Mouse (Mus musculus) megakaryocyte, embryonic 14.5 days (primary cell): ENCODE measurements around the gene Ttc34. TPM values are rescaled to one million over a fixed set of nuclear protein-coding genes. Genes with fewer than 3 reads are reported as not detected.
A peak's percentile ranks its signal among the peaks of the same experiment; 100 is the strongest.

ENCODE experiments used
- H3K27me3 ChIP-seq: replicated peaks from 2 replicates; pipeline ENCODE3; 2012; ENCODE audit warnings: inconsistent platforms
- H3K36me3 ChIP-seq: replicated peaks from 2 replicates; pipeline ENCODE3; 2012; ENCODE audit warnings: low read length, inconsistent platforms, mixed read lengths
- H3K4me1 ChIP-seq: 2 replicates; pipeline ENCODE4 v1.6.1; 2012; ENCODE audit warnings: inconsistent platforms
- H3K4me3 ChIP-seq: replicated peaks from 2 replicates; pipeline ENCODE3; 2012; ENCODE audit warnings: moderate library complexity, mild to moderate bottlenecking, inconsistent platforms
- H3K9me3 ChIP-seq: 2 replicates; pipeline ENCODE4 v1.6.1; 2012; ENCODE audit warnings: inconsistent platforms
- FLI1 ChIP-seq: IDR thresholded peaks from 2 replicates; pipeline ENCODE4 v1.6.1; 2012; ENCODE audit warnings: low read length, inconsistent platforms, mixed read lengths
- GATA1 ChIP-seq: IDR thresholded peaks from 3 replicates; pipeline ENCODE4 v1.6.1; 2012; ENCODE audit warnings: mixed read lengths, low read length, inconsistent platforms, borderline replicate concordance
- polyA plus RNA-seq: library from polyadenylated mRNA; stranded (reverse); fragments of >175 nt; gene quantifications from 2 replicates; pipeline ENCODE4 v1.2.3, GENCODE M21; 2012; ENCODE audit warnings: low replicate concordance; ENCODE audit not compliant: insufficient read depth

Ttc34 gene
- polyA plus RNA-seq, 1 experiment, result not detected

- Histone ChIP-seq H3K27me3 (peaks cover 60% of the 10 kb centered on the region), H3K4me3 (no peak overlapping the region), H3K9me3 (no peaks in the 10 kb centered on the region), H3K4me1 (peaks cover 19% of the 10 kb centered on the region), H3K36me3 (no peaks in the 10 kb centered on the region)
- TF ChIP-seq FLI1, result no peak
- no peak for TF ChIP-seq GATA1
These were observed 30.0 kb downstream of the Ttc34 start for GRCm38 (mm10) chr4:154867257-154867656.

- peaks cover 62% of the 10 kb centered on the region for H3K27me3 ChIP-seq
- peaks cover 12% of the 10 kb centered on the region for H3K4me1 ChIP-seq
- no peak for TF ChIP-seq FLI1
- TF ChIP-seq GATA1, result no peak
- H3K36me3 ChIP-seq, result no peaks in the 10 kb centered on the region
- H3K9me3 ChIP-seq, result peaks cover 4% of the 10 kb centered on the region
- no peak within 1 kb of the TSS for H3K4me3 ChIP-seq
These were observed 32.2 kb downstream of the Ttc34 start, which contains the start of gene Mmel1 for GRCm38 (mm10) chr4:154869440-154869839. Gene Mmel1, plus strand, starts transcription at chr4:154869585.

GRCm38 (mm10) chr4:154870721-154871120 lies 33.5 kb downstream of the Ttc34 start:
- Histone ChIP-seq H3K27me3 (peaks cover 62% of the 10 kb centered on the region), H3K36me3 (no peaks in the 10 kb centered on the region), H3K4me1 (peaks cover 4% of the 10 kb centered on the region; the same call in 1 of the 2 replicates), H3K9me3 (peaks cover 4% of the 10 kb centered on the region), H3K4me3 (no peak overlapping the region)
- no peak for TF ChIP-seq FLI1
- TF ChIP-seq GATA1, result no peak

- Histone ChIP-seq H3K9me3 (peaks cover 4% of the 10 kb centered on the region), H3K36me3 (no peaks in the 10 kb centered on the region), H3K4me3 (no peak overlapping the region), H3K4me1 (peaks cover 4% of the 10 kb centered on the region; the same call in 1 of the 2 replicates), H3K27me3 (peaks cover 55% of the 10 kb centered on the region)
- TF ChIP-seq GATA1, result no peak
- TF ChIP-seq FLI1, result no peak
These were observed 34.5 kb downstream of the Ttc34 start for GRCm38 (mm10) chr4:154871757-154872251.

GRCm38 (mm10) chr4:154873186-154873585 lies 35.9 kb downstream of the Ttc34 start:
- Histone ChIP-seq H3K9me3 (peaks cover 4% of the 10 kb centered on the region), H3K4me3 (no peak overlapping the region), H3K4me1 (peaks cover 1% of the 10 kb centered on the region; the same call in 1 of the 2 replicates), H3K36me3 (no peaks in the 10 kb centered on the region), H3K27me3 (peaks cover 43% of the 10 kb centered on the region)
- TF ChIP-seq GATA1, result no peak
- TF ChIP-seq FLI1, result no peak

GRCm38 (mm10) chr4:154877864-154878548 lies 40.7 kb downstream of the Ttc34 start:
- peaks cover 3% of the 10 kb centered on the region for H3K9me3 ChIP-seq
- peaks cover 22% of the 10 kb centered on the region for H3K4me1 ChIP-seq
- no peaks in the 10 kb centered on the region for H3K36me3 ChIP-seq
- TF ChIP-seq GATA1, result no peak
- TF ChIP-seq FLI1, result no peak
- H3K27me3 ChIP-seq, result peaks cover 16% of the 10 kb centered on the region
- peak overlapping the region; percentile 85 for H3K4me3 ChIP-seq

- TF ChIP-seq FLI1 (no peak), GATA1 (no peak)
- Histone ChIP-seq H3K36me3 (no peaks in the 10 kb centered on the region), H3K9me3 (no peaks in the 10 kb centered on the region), H3K4me1 (peaks cover 22% of the 10 kb centered on the region), H3K4me3 (peak overlapping the region; percentile 66), H3K27me3 (peaks cover 36% of the 10 kb centered on the region)
These were observed 43.5 kb downstream of the Ttc34 start for GRCm38 (mm10) chr4:154880730-154881129.

- H3K4me3 ChIP-seq, result peak overlapping the region; percentile 5
- TF ChIP-seq GATA1 (no peak), FLI1 (no peak)
- no peaks in the 10 kb centered on the region for H3K9me3 ChIP-seq
- H3K36me3 ChIP-seq, result no peaks in the 10 kb centered on the region
- peaks cover 44% of the 10 kb centered on the region for H3K27me3 ChIP-seq
- peaks cover 22% of the 10 kb centered on the region for H3K4me1 ChIP-seq
These were observed 44.9 kb downstream of the Ttc34 start for GRCm38 (mm10) chr4:154882014-154882659.

- Histone ChIP-seq H3K36me3 (no peaks in the 10 kb centered on the region), H3K4me3 (no peak overlapping the region), H3K4me1 (peaks cover 17% of the 10 kb centered on the region), H3K9me3 (no peaks in the 10 kb centered on the region), H3K27me3 (peaks cover 66% of the 10 kb centered on the region)
- TF ChIP-seq GATA1, result no peak
These were observed 48.2 kb downstream of the Ttc34 start for GRCm38 (mm10) chr4:154885416-154885815.

- Histone ChIP-seq H3K36me3 (no peaks in the 10 kb centered on the region), H3K27me3 (peaks cover 74% of the 10 kb centered on the region)
These were observed 49.8 kb downstream of the Ttc34 start for GRCm38 (mm10) chr4:154886876-154887592.

More at GRCm38 (mm10) chr4:154886876-154887592, 49.8 kb downstream of the Ttc34 start:
- Histone ChIP-seq H3K4me3 (no peak overlapping the region), H3K9me3 (no peaks in the 10 kb centered on the region), H3K4me1 (peaks cover 1% of the 10 kb centered on the region)
- TF ChIP-seq FLI1 (no peak), GATA1 (no peak)
